Mouse (Mus musculus) MEL (cell line): ENCODE data around the gene Perp. TPM values are rescaled to one million over a fixed set of nuclear protein-coding genes. Genes with fewer than 3 reads are reported as not detected.

Experiments
- DNase-seq: peaks from one replicate; pipeline ENCODE4 v3.0.0; 2011; ENCODE audit warnings: low read depth, low spot score
- H3K27ac ChIP-seq: 2 replicates; pipeline ENCODE4 v1.5.1; 2012; ENCODE audit warnings: low read depth, mild to moderate bottlenecking, control low read depth, low read length, moderate library complexity; ENCODE audit not compliant: control insufficient read depth
- H3K27me3 ChIP-seq, 2 experiments: fragments of 150-350 bp in 1 of 2; sonication (generic) in 1 of 2; 2 replicates each; pipeline ENCODE4 v1.6.1; 2012; ENCODE audit warnings: low read length in 2 of 2, mild to moderate bottlenecking in 2 of 2, improper control_type of control experiment in 1 of 2, moderate library complexity in 1 of 2; ENCODE audit not compliant: insufficient read depth in 2 of 2, control insufficient read depth in 1 of 2
- H3K36me3 ChIP-seq, 2 experiments: 2 replicates each; pipeline ENCODE4 v1.6.1; 2012 to 2014; ENCODE audit warnings: low read length in 2 of 2, improper control_type of control experiment in 1 of 2, inconsistent platforms in 1 of 2, mild to moderate bottlenecking in 1 of 2; ENCODE audit not compliant: insufficient read depth in 2 of 2, control insufficient read depth in 1 of 2
- H3K4me1 ChIP-seq, 2 experiments: fragments of 150-350 bp in 1 of 2; sonication (generic) in 1 of 2; 2 replicates each; pipeline ENCODE4 v1.6.1; 2012; ENCODE audit warnings: low read length in 2 of 2, improper control_type of control experiment in 1 of 2, mild to moderate bottlenecking in 1 of 2; ENCODE audit not compliant: insufficient read depth in 2 of 2, control insufficient read depth in 1 of 2
- H3K4me3 ChIP-seq, 2 experiments: fragments of 150-350 bp in 1 of 2; sonication (generic) in 1 of 2; 2 replicates each; pipeline ENCODE4 v1.5.1; 2012; ENCODE audit warnings: low read depth in 2 of 2, low read length in 2 of 2, mild to moderate bottlenecking in 2 of 2, moderate library complexity in 2 of 2, control low read depth in 1 of 2, improper control_type of control experiment in 1 of 2; ENCODE audit not compliant: control insufficient read depth in 1 of 2, insufficient read depth in 1 of 2
- H3K79me2 ChIP-seq: 2 replicates; pipeline ENCODE4 v1.6.1; 2012; ENCODE audit warnings: mild to moderate bottlenecking, low read length, moderate library complexity; ENCODE audit not compliant: control insufficient read depth, poor library complexity, insufficient read depth
- H3K9ac ChIP-seq: 2 replicates; pipeline ENCODE4 v1.6.1; 2012; ENCODE audit warnings: low read depth, mild to moderate bottlenecking, control low read depth, low read length, moderate library complexity; ENCODE audit not compliant: control insufficient read depth, poor library complexity, severe bottlenecking
- H3K9me3 ChIP-seq: fragments of 150-350 bp; sonication (generic); replicated peaks from 2 replicates; pipeline ENCODE4 v1.6.1; 2012; ENCODE audit warnings: mild to moderate bottlenecking, low read length, improper control_type of control experiment, moderate library complexity; ENCODE audit not compliant: insufficient read depth
- CHD2 ChIP-seq: IDR thresholded peaks from 2 replicates; pipeline ENCODE4 v1.6.1; 2011; ENCODE audit warnings: low read length, improper control_type of control experiment
- CTCF ChIP-seq, 3 experiments: IDR thresholded peaks in 2 of 3; conservative IDR thresholded peaks in 1 of 3; 2 replicates each; pipeline ENCODE4 v1.5.1; 2011 to 2012; ENCODE audit warnings: low read length in 3 of 3, low read depth in 2 of 3, mild to moderate bottlenecking in 2 of 3, improper control_type of control experiment in 1 of 3, inconsistent platforms in 1 of 3, mixed read lengths in 1 of 3, moderate library complexity in 1 of 3; ENCODE audit not compliant: control insufficient read depth in 1 of 3, insufficient read depth in 1 of 3, poor library complexity in 1 of 3, severe bottlenecking in 1 of 3
- EP300 ChIP-seq, 2 experiments: IDR thresholded peaks; 2 replicates each; pipeline ENCODE4 v1.6.1; 2011; ENCODE audit warnings: improper control_type of control experiment in 2 of 2, low read length in 2 of 2, low read depth in 1 of 2, mild to moderate bottlenecking in 1 of 2
- ETS1 ChIP-seq: IDR thresholded peaks from 2 replicates; pipeline ENCODE4 v1.6.1; 2012; ENCODE audit warnings: low read depth, mild to moderate bottlenecking, inconsistent platforms, low read length, improper control_type of control experiment, moderate library complexity
- GABPA ChIP-seq: IDR thresholded peaks from 2 replicates; pipeline ENCODE4 v1.6.1; 2012; ENCODE audit warnings: low read depth, mild to moderate bottlenecking, inconsistent platforms, low read length, improper control_type of control experiment, moderate library complexity
- GATA1 ChIP-seq: IDR thresholded peaks from 2 replicates; pipeline ENCODE4 v1.6.1; 2011; ENCODE audit warnings: low read depth, low read length, improper control_type of control experiment
- KAT2A ChIP-seq: conservative IDR thresholded peaks from 2 replicates; pipeline ENCODE4 v1.6.1; 2012; ENCODE audit warnings: low read depth, low read length, improper control_type of control experiment, inconsistent platforms
- MAFK ChIP-seq: IDR thresholded peaks from 2 replicates; pipeline ENCODE4 v1.6.1; 2011; ENCODE audit warnings: low read depth, mild to moderate bottlenecking, low read length, improper control_type of control experiment, borderline replicate concordance
- MAX ChIP-seq: IDR thresholded peaks from 2 replicates; pipeline ENCODE4 v1.6.1; 2011; ENCODE audit warnings: low read length, improper control_type of control experiment
- MAZ ChIP-seq: IDR thresholded peaks from 2 replicates; pipeline ENCODE4 v1.6.1; 2012; ENCODE audit warnings: low read depth, mild to moderate bottlenecking, inconsistent platforms, low read length, improper control_type of control experiment
- MEF2A ChIP-seq: IDR thresholded peaks from 2 replicates; pipeline ENCODE4 v1.6.1; 2014; ENCODE audit warnings: low read depth, mild to moderate bottlenecking, inconsistent platforms, low read length, improper control_type of control experiment; ENCODE audit not compliant: poor library complexity, insufficient replicate concordance, severe bottlenecking; ENCODE audit errors: extremely low read depth
- MYB ChIP-seq: IDR thresholded peaks from 2 replicates; pipeline ENCODE4 v1.6.1; 2011; ENCODE audit warnings: mild to moderate bottlenecking, low read depth, low read length, improper control_type of control experiment
- NELFE ChIP-seq: IDR thresholded peaks from 2 replicates; pipeline ENCODE4 v1.6.1; 2011; ENCODE audit warnings: low read depth, low read length, improper control_type of control experiment
- POLR2A ChIP-seq, 2 experiments: IDR thresholded peaks; 2 replicates each; pipeline ENCODE4 v1.6.1; 2011 to 2012; ENCODE audit warnings: low read length in 2 of 2, mild to moderate bottlenecking in 2 of 2, control low read depth in 1 of 2, improper control_type of control experiment in 1 of 2, low read depth in 1 of 2, moderate library complexity in 1 of 2; ENCODE audit not compliant: control insufficient read depth in 1 of 2, insufficient read depth in 1 of 2, poor library complexity in 1 of 2
- POLR2AphosphoS2 ChIP-seq: IDR thresholded peaks from 2 replicates; pipeline ENCODE4 v1.6.1; 2011; ENCODE audit warnings: low read length, improper control_type of control experiment
- POLR2AphosphoS5 ChIP-seq: IDR thresholded peaks from 2 replicates; pipeline ENCODE4 v1.6.1; 2012; ENCODE audit warnings: low read depth, borderline replicate concordance, mild to moderate bottlenecking, inconsistent platforms, low read length, moderate library complexity, mixed read lengths
- RCOR1 ChIP-seq: IDR thresholded peaks from 2 replicates; pipeline ENCODE4 v1.6.1; 2012; ENCODE audit warnings: low read depth, mild to moderate bottlenecking, inconsistent platforms, low read length, improper control_type of control experiment
- SIN3A ChIP-seq: IDR thresholded peaks from 2 replicates; pipeline ENCODE4 v1.6.1; 2012; ENCODE audit warnings: low read length, improper control_type of control experiment, inconsistent platforms
- SMC3 ChIP-seq: IDR thresholded peaks from 2 replicates; pipeline ENCODE4 v1.6.1; 2011; ENCODE audit warnings: low read depth, low read length, improper control_type of control experiment
- TBP ChIP-seq: IDR thresholded peaks from 2 replicates; pipeline ENCODE4 v1.8.0; 2011; ENCODE audit warnings: low read depth, low read length, improper control_type of control experiment
- TCF12 ChIP-seq: IDR thresholded peaks from 2 replicates; pipeline ENCODE4 v1.6.1; 2014; ENCODE audit warnings: low read depth, mild to moderate bottlenecking, inconsistent platforms, low read length, improper control_type of control experiment, moderate library complexity
- UBTF ChIP-seq: IDR thresholded peaks from 2 replicates; pipeline ENCODE4 v1.6.1; 2012; ENCODE audit warnings: low read depth, mild to moderate bottlenecking, inconsistent platforms, low read length, improper control_type of control experiment, moderate library complexity, borderline replicate concordance; ENCODE audit not compliant: insufficient read depth
- USF1 ChIP-seq: IDR thresholded peaks from 2 replicates; pipeline ENCODE4 v1.6.1; 2014; ENCODE audit warnings: low read depth, mild to moderate bottlenecking, inconsistent platforms, low read length, improper control_type of control experiment, moderate library complexity
- USF2 ChIP-seq, 2 experiments: IDR thresholded peaks; 2 replicates each; pipeline ENCODE4 v1.6.1; 2011 to 2012; ENCODE audit warnings: improper control_type of control experiment in 2 of 2, low read length in 2 of 2, borderline replicate concordance in 1 of 2, inconsistent platforms in 1 of 2, low read depth in 1 of 2, mild to moderate bottlenecking in 1 of 2; ENCODE audit not compliant: insufficient read depth in 1 of 2
- ZKSCAN1 ChIP-seq: IDR thresholded peaks from 2 replicates; pipeline ENCODE4 v1.6.1; 2012; ENCODE audit warnings: low read depth, mild to moderate bottlenecking, inconsistent platforms, low read length, improper control_type of control experiment, moderate library complexity
- ZNF384 ChIP-seq: IDR thresholded peaks from 2 replicates; pipeline ENCODE4 v1.6.1; 2012; ENCODE audit warnings: low read depth, mild to moderate bottlenecking, inconsistent platforms, low read length, improper control_type of control experiment
- polyA plus RNA-seq, 2 experiments: library from polyadenylated mRNA; stranded (reverse) in 1 of 2; unstranded in 1 of 2; fragments of >175 nt in 1 of 2; fragments of >200 nt in 1 of 2; gene quantifications; 2 replicates each; pipeline versions ENCODE4 v1.2.1 to v1.2.4; 2012; ENCODE audit warnings: low replicate concordance in 2 of 2, low read depth in 1 of 2; ENCODE audit not compliant: insufficient read length in 2 of 2, insufficient read depth in 1 of 2, missing spikeins in 1 of 2
- total RNA-seq: library from RNA; depleted of rRNA; stranded (reverse); fragments of 300-350 nt; gene quantifications from 2 replicates; pipeline ENCODE4 v1.2.3, GENCODE M21; 2012

Gene Perp
- total and polyA plus RNA-seq, 3 experiments: not detected

- no peak for TF ChIP-seq KAT2A
- TF ChIP-seq POLR2AphosphoS5: no peak
- TF ChIP-seq UBTF: no peak
- no peak for TF ChIP-seq MAFK
- no peak for TF ChIP-seq ZKSCAN1
- no peak for TF ChIP-seq MAX
- no peak for TF ChIP-seq MEF2A
- no peak for TF ChIP-seq NELFE
- peak; percentile 59; the same call in 1 of the 2 replicates for TF ChIP-seq MYB
- no peak for TF ChIP-seq TBP
- peak; percentile 89 for TF ChIP-seq TCF12
- TF ChIP-seq, all 39 proteins: peak for 9
Observed at GRCm38 (mm10) chr10:18891110-18891509, 46.3 kb downstream of the Perp start (continued).

DNA sequence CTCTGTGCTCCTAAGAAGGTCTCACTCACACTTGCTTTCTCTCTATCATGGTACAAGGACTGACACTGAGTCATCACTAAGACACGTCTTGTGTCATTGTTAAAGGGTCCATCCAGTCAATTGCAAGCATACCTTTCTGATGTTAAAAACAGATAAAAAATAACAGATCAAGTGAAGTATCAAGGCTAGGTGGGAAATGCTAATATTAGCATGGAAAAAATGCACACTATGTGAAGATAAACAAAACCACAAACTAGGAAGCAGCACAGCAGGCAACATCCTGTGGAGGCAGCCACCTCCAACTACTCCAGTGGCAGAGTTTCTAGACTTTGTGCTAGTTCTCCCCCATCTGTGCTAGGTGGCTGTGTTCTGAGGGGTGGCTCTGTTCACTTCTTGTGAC, 47.3 kb downstream of the Perp start:
- peak; percentile 57 to 60 for TF ChIP-seq EP300 (IDR thresholded peaks at IDR 0.05; ENCODE audit: low read depth in 1 of 2, low read length in 2 of 2)
- TF ChIP-seq MAX: no peak
- no peak for TF ChIP-seq CTCF (IDR thresholded peaks at IDR 0.05 in 2 of 3, conservative IDR thresholded peaks at IDR 0.05 in 1 of 3; ENCODE audit: control insufficient read depth in 1 of 3, insufficient read depth in 1 of 3, low read depth in 2 of 3, low read length in 3 of 3, poor library complexity in 1 of 3, severe bottlenecking in 1 of 3)
- TF ChIP-seq POLR2A (IDR thresholded peaks at IDR 0.05; ENCODE audit: control insufficient read depth in 1 of 2, insufficient read depth in 1 of 2, low read depth in 1 of 2, low read length in 2 of 2, poor library complexity in 1 of 2): no peak
- TF ChIP-seq ETS1: 0 out of 2 replicates have a peak, but pooled peaks have one; percentile 19
- no peak for TF ChIP-seq SIN3A
- TF ChIP-seq MAZ: no peak
- no peak for TF ChIP-seq GABPA
- TF ChIP-seq MEF2A: peak; percentile 72; the same call in 1 of the 2 replicates
- no peak for TF ChIP-seq UBTF
- no peak for TF ChIP-seq MAFK
- TF ChIP-seq TCF12: no peak
- no peak for TF ChIP-seq NELFE
- TF ChIP-seq CHD2: no peak
- TF ChIP-seq ZNF384: no peak
- TF ChIP-seq GATA1: peak; percentile 43
- TF ChIP-seq USF2 (IDR thresholded peaks at IDR 0.05; ENCODE audit: borderline replicate concordance in 1 of 2, insufficient read depth in 1 of 2, low read depth in 1 of 2, low read length in 2 of 2): no peak
- no peak for TF ChIP-seq KAT2A
- TF ChIP-seq RCOR1: no peak
- TF ChIP-seq USF1: no peak
- TF ChIP-seq POLR2AphosphoS2: no peak
- no peak for TF ChIP-seq SMC3
- TF ChIP-seq, all 39 proteins: peak for 4
- no peak overlapping the region for H3K4me3 ChIP-seq
- H3K79me2 ChIP-seq: no peaks in the 10 kb centered on the region
- H3K9ac ChIP-seq: no peak overlapping the region
- no peaks in the 10 kb centered on the region for H3K9me3 ChIP-seq
- H3K36me3 ChIP-seq: peaks cover 0 to 26% of the 10 kb centered on the region in 2 experiments; a peak in 2 of 4 replicates
- peaks cover 12 to 16% of the 10 kb centered on the region in 2 experiments for H3K4me1 ChIP-seq
- DNase-seq: peak; percentile 53
- peaks cover 0 to 1% of the 10 kb centered on the region in 2 experiments; a peak in 1 of 4 replicates for H3K27me3 ChIP-seq
- peak overlapping the region; percentile 39; the same call in 1 of the 2 replicates for H3K27ac ChIP-seq
